Mouse (Mus musculus) CH12.LX (cell line): ENCODE measurements around the gene Hoxa7. TPM values are rescaled to one million over a fixed set of nuclear protein-coding genes. Genes with fewer than 3 reads are reported as not detected.

Experiments used
- DNase-seq: peaks from one replicate; pipeline ENCODE4 v3.0.0-alpha.2; 2013; ENCODE audit errors: extremely low read depth
- H3K27ac ChIP-seq: 2 replicates; pipeline ENCODE4 v1.5.1; 2012; ENCODE audit warnings: low read depth, mild to moderate bottlenecking, control low read depth, moderate library complexity; ENCODE audit not compliant: insufficient read depth
- H3K27me3 ChIP-seq: replicated peaks from 2 replicates; pipeline ENCODE3; 2012; ENCODE audit warnings: inconsistent platforms
- H3K36me3 ChIP-seq, 2 experiments: replicated peaks in 1 of 2; 2 replicates each; pipeline versions ENCODE3 to v1.6.1; 2012; ENCODE audit warnings: inconsistent platforms in 1 of 2, low read length in 1 of 2, mild to moderate bottlenecking in 1 of 2, mixed read lengths in 1 of 2, moderate library complexity in 1 of 2; ENCODE audit not compliant: control insufficient read depth in 1 of 2, insufficient read depth in 1 of 2
- H3K4me1 ChIP-seq, 2 experiments: 2 replicates each; pipeline ENCODE4 v1.6.1; 2012; ENCODE audit warnings: inconsistent platforms in 1 of 2, moderate library complexity in 1 of 2; ENCODE audit not compliant: insufficient read depth in 2 of 2, control insufficient read depth in 1 of 2
- H3K4me2 ChIP-seq: 2 replicates; pipeline ENCODE4 v1.6.1; 2012; ENCODE audit warnings: low read depth, mild to moderate bottlenecking, control low read depth; ENCODE audit not compliant: poor library complexity, insufficient read depth, severe bottlenecking
- H3K4me3 ChIP-seq, 3 experiments: fragments of 150-350 bp in 1 of 3; sonication (generic) in 1 of 3; replicated peaks in 1 of 3; 2 replicates each; pipeline versions ENCODE3 to v1.5.1; 2011 to 2012; ENCODE audit warnings: low read depth in 2 of 3, low read length in 2 of 3, mild to moderate bottlenecking in 2 of 3, moderate library complexity in 2 of 3, control low read depth in 1 of 3, improper control_type of control experiment in 1 of 3, inconsistent platforms in 1 of 3, mixed read lengths in 1 of 3; ENCODE audit not compliant: poor library complexity in 1 of 3
- H3K79me2 ChIP-seq: replicated peaks from 2 replicates; pipeline ENCODE4 v1.6.1; 2012; ENCODE audit warnings: mild to moderate bottlenecking, moderate library complexity; ENCODE audit not compliant: control insufficient read depth, poor library complexity, insufficient read depth, severe bottlenecking; ENCODE audit errors: extremely low read depth
- H3K9ac ChIP-seq: 2 replicates; pipeline ENCODE4 v1.6.1; 2012; ENCODE audit warnings: low read depth, mild to moderate bottlenecking, control low read depth, moderate library complexity; ENCODE audit not compliant: insufficient read depth
- H3K9me3 ChIP-seq: replicated peaks from 2 replicates; pipeline ENCODE3; 2012; ENCODE audit warnings: low read length, inconsistent platforms, mixed read lengths
- BHLHE40 ChIP-seq: IDR thresholded peaks from 2 replicates; pipeline ENCODE4 v1.6.1; 2011; ENCODE audit warnings: mild to moderate bottlenecking, low read depth, low read length, improper control_type of control experiment
- E2F4 ChIP-seq: IDR thresholded peaks from 2 replicates; pipeline ENCODE4 v1.6.1; 2011; ENCODE audit warnings: low read depth, low read length, improper control_type of control experiment; ENCODE audit not compliant: insufficient replicate concordance
- EP300 ChIP-seq: IDR thresholded peaks from 2 replicates; pipeline ENCODE4 v1.6.1; 2011; ENCODE audit warnings: low read length, improper control_type of control experiment
- GABPA ChIP-seq: IDR thresholded peaks from 2 replicates; pipeline ENCODE4 v1.6.1; 2012; ENCODE audit warnings: low read depth, low read length, improper control_type of control experiment, inconsistent platforms; ENCODE audit not compliant: insufficient replicate concordance
- HCFC1 ChIP-seq: IDR thresholded peaks from 2 replicates; pipeline ENCODE4 v1.6.1; 2012; ENCODE audit warnings: low read depth, mild to moderate bottlenecking, inconsistent platforms, low read length, improper control_type of control experiment
- JUN ChIP-seq: IDR thresholded peaks from 2 replicates; pipeline ENCODE4 v1.6.1; 2011; ENCODE audit warnings: low read depth, mild to moderate bottlenecking, low read length, improper control_type of control experiment, moderate library complexity; ENCODE audit not compliant: insufficient read depth
- JUND ChIP-seq: conservative IDR thresholded peaks from 2 replicates; pipeline ENCODE4 v1.6.1; 2011; ENCODE audit warnings: low read depth, low read length, improper control_type of control experiment
- MAFK ChIP-seq: IDR thresholded peaks from 2 replicates; pipeline ENCODE4 v1.6.1; 2011; ENCODE audit warnings: low read length, improper control_type of control experiment; ENCODE audit not compliant: insufficient replicate concordance
- MAZ ChIP-seq: IDR thresholded peaks from 2 replicates; pipeline ENCODE4 v1.6.1; 2012; ENCODE audit warnings: low read depth, mild to moderate bottlenecking, inconsistent platforms, low read length, improper control_type of control experiment, moderate library complexity
- MEF2A ChIP-seq: IDR thresholded peaks from 2 replicates; pipeline ENCODE4 v1.6.1; 2014; ENCODE audit warnings: low read depth, mild to moderate bottlenecking, inconsistent platforms, low read length, improper control_type of control experiment, borderline replicate concordance
- MYC ChIP-seq: IDR thresholded peaks from 2 replicates; pipeline ENCODE4 v1.6.1; 2011; ENCODE audit warnings: low read depth, mild to moderate bottlenecking, improper control_type of control experiment, low read length
- NELFE ChIP-seq: IDR thresholded peaks from 2 replicates; pipeline ENCODE4 v1.6.1; 2011; ENCODE audit warnings: low read depth, low read length, improper control_type of control experiment
- NRF1 ChIP-seq: IDR thresholded peaks from 2 replicates; pipeline ENCODE4 v1.6.1; 2014; ENCODE audit warnings: low read depth, mild to moderate bottlenecking, inconsistent platforms, low read length, improper control_type of control experiment, moderate library complexity
- PAX5 ChIP-seq: IDR thresholded peaks from 2 replicates; pipeline ENCODE4 v1.6.1; 2012; ENCODE audit warnings: low read length, inconsistent platforms, mixed read lengths
- POLR2A ChIP-seq: IDR thresholded peaks from 2 replicates; pipeline ENCODE4 v1.6.1; 2011; ENCODE audit warnings: low read depth, mild to moderate bottlenecking, improper control_type of control experiment, low read length
- POLR2AphosphoS2 ChIP-seq: IDR thresholded peaks from 2 replicates; pipeline ENCODE4 v1.6.1; 2011; ENCODE audit warnings: low read depth, low read length, improper control_type of control experiment
- SIN3A ChIP-seq: IDR thresholded peaks from 2 replicates; pipeline ENCODE4 v1.6.1; 2012; ENCODE audit warnings: low read length, improper control_type of control experiment, inconsistent platforms
- SMC3 ChIP-seq: IDR thresholded peaks from 2 replicates; pipeline ENCODE4 v1.6.1; 2011; ENCODE audit warnings: low read depth, low read length, improper control_type of control experiment
- UBTF ChIP-seq: IDR thresholded peaks from 2 replicates; pipeline ENCODE4 v1.6.1; 2012; ENCODE audit warnings: low read depth, mild to moderate bottlenecking, inconsistent platforms, low read length, improper control_type of control experiment, moderate library complexity
- USF1 ChIP-seq: IDR thresholded peaks from 2 replicates; pipeline ENCODE4 v1.6.1; 2014; ENCODE audit warnings: low read depth, mild to moderate bottlenecking, inconsistent platforms, low read length, improper control_type of control experiment
- USF2 ChIP-seq: conservative IDR thresholded peaks from 2 replicates; pipeline ENCODE4 v1.6.1; 2011; ENCODE audit warnings: low read depth, low read length, improper control_type of control experiment
- ZC3H11A ChIP-seq: IDR thresholded peaks from 2 replicates; pipeline ENCODE4 v1.6.1; 2012; ENCODE audit warnings: low read depth, mild to moderate bottlenecking, inconsistent platforms, low read length, improper control_type of control experiment
- ZKSCAN1 ChIP-seq: IDR thresholded peaks from 2 replicates; pipeline ENCODE4 v1.6.1; 2012; ENCODE audit warnings: low read depth, inconsistent platforms, low read length, improper control_type of control experiment, borderline replicate concordance
- ZMIZ1 ChIP-seq: IDR thresholded peaks from 2 replicates; pipeline ENCODE4 v1.6.1; 2012; ENCODE audit warnings: low read depth, mild to moderate bottlenecking, inconsistent platforms, low read length, improper control_type of control experiment
- dilution Hi-C: fragments of 300-500 bp; cut with MboI; formaldehyde crosslinking; loops from 2 replicates; pipeline ENCODE4 v1.14.3; 2020; ENCODE audit warnings: low sequenced_read_pairs; ENCODE audit not compliant: extremely low pct_unique_long_range_greater_than_20kb, extremely low pct_ligation_motif_present
- in situ Hi-C: fragments of 300-500 bp; cut with MboI; formaldehyde crosslinking; loops from 3 replicates; pipeline ENCODE4 v1.14.3; 2019; ENCODE audit warnings: low sequenced_read_pairs, low pct_ligation_motif_present, low pct_unique_long_range_greater_than_20kb, mixed read lengths
- polyA plus RNA-seq: library from polyadenylated mRNA; unstranded; fragments of >175 nt; gene quantifications from 2 replicates; pipeline ENCODE4 v1.2.1, GENCODE M21; 2012; ENCODE audit warnings: low read depth; ENCODE audit not compliant: insufficient read length
- total RNA-seq, 2 experiments: library from RNA; depleted of rRNA; stranded (reverse); fragments of 300-350 nt in 1 of 2; fragments of >200 nt in 1 of 2; gene quantifications; 2 replicates each; pipeline ENCODE4 v1.2.3; 2012 to 2014

Hoxa7 gene
- total and polyA plus RNA-seq, 3 experiments = 1.0 to 1.4 (median 1.1) TPM

GRCm38 (mm10) chr6:52267691-52268090, 46.0 kb upstream of the Hoxa7 start:
- DNase-seq = no peak
- no peak for TF ChIP-seq EP300
- no peak for TF ChIP-seq ZKSCAN1
- TF ChIP-seq MAZ = no peak
- no peak for TF ChIP-seq MYC
- no peak for TF ChIP-seq ZMIZ1
- no peak for TF ChIP-seq UBTF
- no peak for TF ChIP-seq MAFK
- TF ChIP-seq BHLHE40 = no peak
- no peak for TF ChIP-seq ZC3H11A
- TF ChIP-seq JUN = no peak
- TF ChIP-seq SMC3 = no peak
- no peak for TF ChIP-seq NELFE
- TF ChIP-seq NRF1 = no peak
- no peak for TF ChIP-seq SIN3A
- TF ChIP-seq JUND = no peak
- TF ChIP-seq POLR2A = no peak
- Histone ChIP-seq H3K36me3 (no peaks in the 10 kb centered on the region), H3K9ac (no peak overlapping the region), H3K27me3 (peaks cover 12% of the 10 kb centered on the region), H3K4me1 (peaks cover 0 to 7% of the 10 kb centered on the region in 2 experiments; a peak in 2 of 4 replicates), H3K4me3 (no peak overlapping the region), H3K79me2 (no peaks in the 10 kb centered on the region), H3K9me3 (no peaks in the 10 kb centered on the region), H3K4me2 (no peak overlapping the region), H3K27ac (no peak overlapping the region)
- in situ Hi-C loops (loop anchor here (10.0 to 25.0 kb wide), 2 partner anchors 567 to 645 kb away; no protein-coding TSS in a partner anchor), dilution Hi-C loops (no loop called here)

GRCm38 (mm10) chr6:52267221-52267620, 45.6 kb upstream of the Hoxa7 start:
- peaks cover 0 to 7% of the 10 kb centered on the region in 2 experiments; a peak in 2 of 4 replicates for H3K4me1 ChIP-seq

More at GRCm38 (mm10) chr6:52267221-52267620, 45.6 kb upstream of the Hoxa7 start:
- H3K27me3 ChIP-seq = peaks cover 13% of the 10 kb centered on the region
- dilution Hi-C loops (no loop called here), in situ Hi-C loops (loop anchor here (10.0 to 25.0 kb wide), 2 partner anchors 568 to 645 kb away; no protein-coding TSS in a partner anchor)
- H3K9ac ChIP-seq = no peak overlapping the region
- no peak overlapping the region for H3K27ac ChIP-seq
- no peaks in the 10 kb centered on the region for H3K9me3 ChIP-seq
- no peak overlapping the region for H3K4me2 ChIP-seq
- no peaks in the 10 kb centered on the region for H3K79me2 ChIP-seq
- DNase-seq = no peak
- no peak overlapping the region for H3K4me3 ChIP-seq
- no peaks in the 10 kb centered on the region for H3K36me3 ChIP-seq
- no peak for TF ChIP-seq USF2
- TF ChIP-seq USF1 = no peak
- TF ChIP-seq PAX5 = no peak
- no peak for TF ChIP-seq EP300
- no peak for TF ChIP-seq E2F4
- no peak for TF ChIP-seq POLR2AphosphoS2
- no peak for TF ChIP-seq MAZ
- no peak for TF ChIP-seq GABPA
- TF ChIP-seq MEF2A = no peak
- TF ChIP-seq SIN3A = no peak
- TF ChIP-seq HCFC1 = no peak
- TF ChIP-seq JUND = no peak
- no peak for TF ChIP-seq MYC
- TF ChIP-seq ZMIZ1 = no peak
- TF ChIP-seq, all 38 proteins: peak for 0
